Mouse (Mus musculus) macrophage (primary cell): ENCODE measurements around the gene Olfr1448. TPM values are rescaled to one million over a fixed set of nuclear protein-coding genes. Genes with fewer than 3 reads are reported as not detected.
"Not testable (repeated sequence)": the region's sequence is repeated elsewhere in the genome, so short reads cannot be mapped to it uniquely, and the experiment has no call there.

Source experiments
- H3K27ac ChIP-seq: fragments of 350-480 bp; formaldehyde crosslinking; 2 replicates; pipeline ENCODE4 v1.9.0; 2021
- H3K36me3 ChIP-seq: fragments of 350-480 bp; formaldehyde crosslinking; 2 replicates; pipeline ENCODE4 v1.9.0; 2021; ENCODE audit errors: inconsistent target
- H3K4me3 ChIP-seq: fragments of 350-480 bp; formaldehyde crosslinking; 2 replicates; pipeline ENCODE4 v1.9.0; 2021; ENCODE audit errors: inconsistent target
- H3K79me2 ChIP-seq: fragments of 350-480 bp; formaldehyde crosslinking; 2 replicates; pipeline ENCODE4 v1.9.0; 2021; ENCODE audit errors: inconsistent target
- WGBS: methylation state at CpG from one replicate; pipeline ENCODE4 v1.1.7; 2026; ENCODE audit warnings: inconsistent platforms; ENCODE audit not compliant: missing documents; 5-methylcytosine and 5-hydroxymethylcytosine counted together
- polyA plus RNA-seq: library from polyadenylated mRNA; stranded (reverse); fragments of 250-400 nt; gene quantifications from 3 replicates; pipeline ENCODE4 v1.2.4, GENCODE M21; 2018; ENCODE audit warnings: inconsistent platforms
- total RNA-seq, 78 experiments: library from RNA; depleted of rRNA; stranded (reverse); fragments of 250-400 nt; gene quantifications; 1 replicate in 9 of 78; 2 replicates in 24 of 78; 3 replicates in 43 of 78; 4 replicates in 2 of 78; pipeline ENCODE4 v1.2.4; 2018; ENCODE audit warnings: inconsistent platforms in 56 of 78

The Olfr1448 gene
- not detected for total RNA-seq (2018; cell fraction: chromatin; rRNA removed)
- not detected for total RNA-seq (2018; cell fraction: cytosol; rRNA removed)
- total RNA-seq (2018; cell fraction: nucleus; rRNA removed): not detected
- polyA plus RNA-seq: not detected in 3 replicates

GRCm38 (mm10) chr19:12924319-12924718, at the start of gene Olfr1448:
Gene Olfr1448, minus strand, starts transcription at chr19:12924419.
- Histone ChIP-seq H3K79me2 (no peaks in the 10 kb centered on the region), H3K27ac (no peak within 1 kb of the TSS), H3K36me3 (no peaks in the 10 kb centered on the region), H3K4me3 (no peak within 1 kb of the TSS)
- WGBS: 86% methylated on average over 1 of the region's 1 CpGs

- not testable (repeated sequence) for H3K27ac ChIP-seq, H3K79me2 ChIP-seq, H3K36me3 ChIP-seq, H3K4me3 ChIP-seq
- WGBS: 88% methylated on average over 5 of the region's 5 CpGs
Measured at GRCm38 (mm10) chr19:12970082-12970481, 45.9 kb upstream of the Olfr1448 start.

- H3K27ac ChIP-seq: no peak within 1 kb of the TSS
- 70% methylated on average over 1 of the region's 1 CpGs for WGBS
Measured at GRCm38 (mm10) chr19:12949958-12950357, 25.7 kb upstream of the Olfr1448 start, which contains the start of gene Olfr1450. Gene Olfr1450, plus strand, starts transcription at chr19:12950258.

GRCm38 (mm10) chr19:12930540-12930939, 6.3 kb upstream of the Olfr1448 start, which contains the start of gene Olfr1449:
Gene Olfr1449, plus strand, starts transcription at chr19:12930840.
- Histone ChIP-seq H3K27ac (no peak within 1 kb of the TSS), H3K36me3 (no peaks in the 10 kb centered on the region), H3K79me2 (no peaks in the 10 kb centered on the region), H3K4me3 (no peak within 1 kb of the TSS)

More at GRCm38 (mm10) chr19:12949958-12950357, 25.7 kb upstream of the Olfr1448 start, which contains the start of gene Olfr1450:
- Histone ChIP-seq H3K79me2 (no peaks in the 10 kb centered on the region), H3K36me3 (no peaks in the 10 kb centered on the region), H3K4me3 (no peak within 1 kb of the TSS)

- Histone ChIP-seq H3K27ac (no peak within 1 kb of the TSS), H3K4me3 (no peak within 1 kb of the TSS), H3K36me3 (no peaks in the 10 kb centered on the region), H3K79me2 (no peaks in the 10 kb centered on the region)
- WGBS: no CpG with 5 or more reads among the region's 1 CpGs
Measured at GRCm38 (mm10) chr19:12903643-12904042, 20.6 kb downstream of the Olfr1448 start, which contains the start of gene Olfr1447. Gene Olfr1447, minus strand, starts transcription at chr19:12903743.

GRCm38 (mm10) chr19:12893424-12893823, 30.8 kb downstream of the Olfr1448 start, which contains the start of gene Olfr1446:
Gene Olfr1446, minus strand, starts transcription at chr19:12893524.
- Histone ChIP-seq H3K79me2 (no peaks in the 10 kb centered on the region), H3K27ac (no peak within 1 kb of the TSS), H3K36me3 (no peaks in the 10 kb centered on the region), H3K4me3 (no peak within 1 kb of the TSS)
- WGBS: 100% methylated on average over 1 of the region's 1 CpGs

- Histone ChIP-seq H3K79me2 (no peaks in the 10 kb centered on the region), H3K36me3 (no peaks in the 10 kb centered on the region)
- WGBS: 91% methylated on average over 2 of the region's 2 CpGs
Measured at GRCm38 (mm10) chr19:12883555-12883954, 40.7 kb downstream of the Olfr1448 start, which contains the start of gene Olfr1445. Gene Olfr1445, plus strand, starts transcription at chr19:12883855.

More at GRCm38 (mm10) chr19:12883555-12883954, 40.7 kb downstream of the Olfr1448 start, which contains the start of gene Olfr1445:
- Histone ChIP-seq H3K27ac (no peak within 1 kb of the TSS), H3K4me3 (no peak within 1 kb of the TSS)

Other genes starting within 250 kb of the Olfr1448 start
- gene Olfr1443, start 246.3 kb downstream of the Olfr1448 start, polyA plus RNA-seq: not detected in 3 replicates
- gene Keg1, start 228.6 kb downstream of the Olfr1448 start, polyA plus RNA-seq: not detected in 3 replicates
- 0.42 to 0.85 TPM (median 0.52 TPM) in 3 replicates for gene Cntf, start 158.8 kb downstream of the Olfr1448 start, polyA plus RNA-seq
- gene Zfp91, start 128.3 kb downstream of the Olfr1448 start, polyA plus RNA-seq: 50.8 to 76.2 TPM (median 59.4 TPM) in 3 replicates
- 84.8 to 185 TPM (median 109 TPM) in 3 replicates for gene Lpxn, start 128.2 kb downstream of the Olfr1448 start, polyA plus RNA-seq
- not detected in 3 replicates for gene Gm5244, start 77.7 kb downstream of the Olfr1448 start, polyA plus RNA-seq
- 0.14 to 0.44 TPM (median 0.25 TPM) in 3 replicates for gene Olfr1444, start 67.1 kb downstream of the Olfr1448 start, polyA plus RNA-seq
- not detected in 3 replicates for gene Olfr1445, start 40.6 kb downstream of the Olfr1448 start, polyA plus RNA-seq
- gene Olfr1446, start 30.9 kb downstream of the Olfr1448 start, polyA plus RNA-seq: not detected in 3 replicates
- gene Olfr1447, start 20.7 kb downstream of the Olfr1448 start, polyA plus RNA-seq: not detected in 3 replicates
- gene Olfr1449, start 6.4 kb upstream of the Olfr1448 start, polyA plus RNA-seq: not detected in 3 replicates
- gene Olfr1450, start 25.8 kb upstream of the Olfr1448 start, polyA plus RNA-seq: not detected in 3 replicates
- not detected in 3 replicates for gene Olfr1451, start 70.6 kb upstream of the Olfr1448 start, polyA plus RNA-seq
- gene Olfr1453, start 103.9 kb upstream of the Olfr1448 start, polyA plus RNA-seq: not detected in 3 replicates
- not detected in 3 replicates for gene Olfr1454, start 136.2 kb upstream of the Olfr1448 start, polyA plus RNA-seq
- gene Olfr1457, start 173.5 kb upstream of the Olfr1448 start, polyA plus RNA-seq: not detected in 3 replicates
- gene Olfr1458, start 182.4 kb upstream of the Olfr1448 start, polyA plus RNA-seq: not detected in 3 replicates
- gene Olfr1459, start 225.1 kb upstream of the Olfr1448 start, polyA plus RNA-seq: not detected in 3 replicates
- not detected in 3 replicates for gene Olfr1461, start 238.6 kb upstream of the Olfr1448 start, polyA plus RNA-seq